Mouse (Mus musculus) stomach, postnatal 0 days (tissue): ENCODE measurements at regions not wholly inside any gene's neighbourhood (a gene's known extent, or its start where the extent isn't known, plus 50 kb on each side); places are given as distances from the start of the nearest gene placed in this dataset.

Experiments
- CTCF ChIP-seq: IDR thresholded peaks from 2 replicates; pipeline ENCODE4 v1.5.1; 2016; ENCODE audit warnings: antibody characterized with exemption, low read depth, mild to moderate bottlenecking, moderate library complexity
- EP300 ChIP-seq: optimal IDR thresholded peaks from 2 replicates; pipeline ENCODE3; 2016; ENCODE audit warnings: antibody characterized with exemption

- no peak for TF ChIP-seq EP300
- TF ChIP-seq CTCF = no peak
These were observed 111.9 kb upstream of the Smyd2 start for GRCm38 (mm10) chr1:190034091-190034490.
